18 mouse cellular contexts compared by ENCODE assay signal in the genomic region with DNA sequence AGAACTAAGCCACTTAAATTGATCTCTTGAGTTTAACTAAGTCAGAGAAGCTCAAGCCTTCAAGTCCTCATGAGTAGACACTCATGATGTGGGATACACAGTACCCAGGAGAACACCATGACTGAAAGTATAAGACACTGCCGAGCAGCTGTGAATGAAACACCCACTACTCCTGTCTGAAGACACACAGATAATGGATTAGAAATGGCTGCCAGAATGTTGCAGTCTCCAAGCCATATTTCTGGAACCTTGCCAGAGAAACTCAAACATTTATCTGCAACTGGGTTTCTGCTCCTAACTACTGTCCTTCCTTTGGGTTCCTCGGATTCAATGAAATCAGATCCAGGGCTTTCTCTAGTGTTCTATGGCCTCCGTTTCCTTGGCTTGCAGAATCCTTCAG. TPM values are rescaled to one million over a fixed set of nuclear protein-coding genes. Genes with fewer than 3 reads are reported as not detected.
"Had no signal": no experiment of that assay in that cellular context is flagged by ENCODE, and none has a peak within 500 bp of the region (broad histone marks: within the 10 kb centered on the region; RNA-seq: fewer than 3 reads in every experiment).

No protein-coding gene starts in this region.

- H3K27ac ChIP-seq: liver, embryonic 13.5 days; liver, embryonic 15.5 days; macrophage; midbrain, embryonic 13.5 days; midbrain, embryonic 15.5 days; neural tube, embryonic 12.5 days; stomach, embryonic 15.5 days had no signal

- H3K9ac ChIP-seq: liver, embryonic 13.5 days; liver, embryonic 15.5 days; liver, postnatal 0 days; midbrain, embryonic 13.5 days; midbrain, embryonic 15.5 days; neural tube, embryonic 12.5 days; stomach, embryonic 15.5 days had no signal

- H3K4me2 ChIP-seq: liver, embryonic 13.5 days; liver, embryonic 15.5 days; midbrain, embryonic 11.5 days; midbrain, embryonic 13.5 days; midbrain, embryonic 15.5 days; neural tube, embryonic 12.5 days; stomach, embryonic 15.5 days had no signal

- H3K4me1 ChIP-seq: liver, embryonic 13.5 days; liver, embryonic 15.5 days; midbrain, embryonic 13.5 days; midbrain, embryonic 15.5 days; neural tube, embryonic 12.5 days; stomach, embryonic 15.5 days had no signal

- H3K27me3 ChIP-seq: liver, embryonic 13.5 days; liver, embryonic 15.5 days; midbrain, embryonic 13.5 days; midbrain, embryonic 15.5 days; neural tube, embryonic 12.5 days; stomach, embryonic 15.5 days had no signal

- H3K9me3 ChIP-seq: liver, embryonic 13.5 days; liver, embryonic 15.5 days; midbrain, embryonic 13.5 days; midbrain, embryonic 15.5 days; neural tube, embryonic 12.5 days; stomach, embryonic 15.5 days had no signal

- H3K4me3 ChIP-seq: liver, embryonic 13.5 days; liver, embryonic 15.5 days; midbrain, embryonic 13.5 days; midbrain, embryonic 15.5 days; neural tube, embryonic 12.5 days; stomach, embryonic 15.5 days had no signal

- DNase-seq: liver, embryonic 13.5 days; liver, postnatal 0 days; lung, postnatal 10 days; right cerebral cortex, postnatal 14 days; thymus, adult 18-20 months; thymus, postnatal 14 days; thymus, postnatal 36 days had no signal

- H3K36me3 ChIP-seq: liver, embryonic 13.5 days; liver, embryonic 15.5 days; midbrain, embryonic 13.5 days; midbrain, embryonic 15.5 days; neural tube, embryonic 12.5 days; stomach, embryonic 15.5 days had no signal

- ATAC-seq: liver, postnatal 0 days; midbrain, embryonic 13.5 days; midbrain, embryonic 15.5 days had no signal

RNA-seq across cellular contexts. Expression of a gene that starts 23.0 kb away (rescaled TPM):
- total RNA-seq: megakaryocyte, adult 5-6 weeks; monocyte, adult 5-6 weeks; neutrophil, adult 5-6 weeks had no signal
- polyA plus RNA-seq: macrophage had no signal

RNA-seq across cellular contexts. Expression of a gene that starts 48.1 kb away (rescaled TPM):
- total RNA-seq: megakaryocyte, adult 5-6 weeks; monocyte, adult 5-6 weeks; neutrophil, adult 5-6 weeks had no signal
- polyA plus RNA-seq: liver, embryonic 13.5 days; liver, embryonic 15.5 days; liver, postnatal 0 days; macrophage; midbrain, embryonic 11.5 days; spleen, adult 2 months had no signal
